Mouse (Mus musculus) C2C12 (cell line): Measurements from ENCODE around the gene Dscam. TPM values are rescaled to one million over a fixed set of nuclear protein-coding genes. Genes with fewer than 3 reads are reported as not detected.

Source experiments
- H3K27me3 ChIP-seq: one replicate; pipeline ENCODE4 v1.6.1; 2011; ENCODE audit not compliant: control insufficient read depth, insufficient read depth, insufficient read length
- H3K36me3 ChIP-seq: one replicate; pipeline ENCODE4 v1.6.1; 2011; ENCODE audit not compliant: control insufficient read depth, insufficient read depth
- H3K4me3 ChIP-seq: one replicate; pipeline ENCODE4 v1.5.1; 2011; ENCODE audit warnings: mild to moderate bottlenecking, control low read depth; ENCODE audit not compliant: poor library complexity, insufficient read depth, severe bottlenecking
- H3K79me2 ChIP-seq: one replicate; pipeline ENCODE4 v1.6.1; 2011; ENCODE audit not compliant: control insufficient read depth, insufficient read depth
- H3K79me3 ChIP-seq: one replicate; pipeline ENCODE4 v1.6.1; 2011; ENCODE audit warnings: low read depth, control low read depth
- H3ac ChIP-seq: one replicate; pipeline ENCODE3; 2011; ENCODE audit warnings: low read depth; ENCODE audit not compliant: control insufficient read depth, insufficient read length
- CEBPB ChIP-seq: IDR thresholded peaks from one replicate; pipeline ENCODE4 v1.6.1; 2011; ENCODE audit warnings: low read depth, mild to moderate bottlenecking, control low read depth, moderate library complexity
- CTCF ChIP-seq: IDR thresholded peaks from one replicate; pipeline ENCODE4 v1.5.1; 2011; ENCODE audit not compliant: control insufficient read depth, insufficient read depth, insufficient read length
- FOSL1 ChIP-seq: IDR thresholded peaks from one replicate; pipeline ENCODE4 v1.8.0; 2011; ENCODE audit warnings: mild to moderate bottlenecking, low read length; ENCODE audit not compliant: poor library complexity, insufficient read depth, severe bottlenecking
- MAX ChIP-seq: IDR thresholded peaks from one replicate; pipeline ENCODE4 v1.6.1; 2011; ENCODE audit warnings: mild to moderate bottlenecking, control low read depth
- MYOD1 ChIP-seq: IDR thresholded peaks from one replicate; pipeline ENCODE4 v1.6.1; 2011; ENCODE audit warnings: low read depth; ENCODE audit not compliant: control insufficient read depth, insufficient read length
- MYOG ChIP-seq: IDR thresholded peaks from one replicate; pipeline ENCODE4 v1.6.1; 2011; ENCODE audit not compliant: control insufficient read depth, insufficient read length; ENCODE audit errors: extremely low read depth
- USF1 ChIP-seq: IDR thresholded peaks from one replicate; pipeline ENCODE4 v1.6.1; 2011; ENCODE audit warnings: low read depth, mild to moderate bottlenecking, control low read depth, moderate library complexity
- polyA plus RNA-seq: library from polyadenylated mRNA; unstranded; fragments of >200 nt; fragmentation: generic; extraction: Trizol; gene quantifications from one replicate; pipeline ENCODE4 v1.2.1, GENCODE M21; 2012; ENCODE audit warnings: missing spikeins

Gene Dscam
- polyA plus RNA-seq, 1 experiment = not detected

GRCm38 (mm10) chr16:96995858-96996257 lies 174.7 kb downstream of the Dscam start:
- Histone ChIP-seq H3ac (no peak overlapping the region), H3K27me3 (no peaks in the 10 kb centered on the region), H3K36me3 (no peaks in the 10 kb centered on the region), H3K4me3 (no peak overlapping the region), H3K79me2 (no peaks in the 10 kb centered on the region), H3K79me3 (no peaks in the 10 kb centered on the region)
- TF ChIP-seq CEBPB (no peak), MAX (no peak), MYOG (no peak), USF1 (no peak), CTCF (no peak), FOSL1 (no peak), MYOD1 (no peak)

GRCm38 (mm10) chr16:96987396-96987795 lies 183.2 kb downstream of the Dscam start:
- H3ac ChIP-seq = no peak overlapping the region
- H3K4me3 ChIP-seq = no peak overlapping the region
- H3K79me3 ChIP-seq = no peaks in the 10 kb centered on the region
- no peaks in the 10 kb centered on the region for H3K36me3 ChIP-seq
- no peaks in the 10 kb centered on the region for H3K27me3 ChIP-seq
- no peaks in the 10 kb centered on the region for H3K79me2 ChIP-seq
- TF ChIP-seq MAX = no peak
- no peak for TF ChIP-seq MYOG
- no peak for TF ChIP-seq FOSL1
- no peak for TF ChIP-seq CTCF
- no peak for TF ChIP-seq USF1
- TF ChIP-seq MYOD1 = no peak
- no peak for TF ChIP-seq CEBPB

- no peak for TF ChIP-seq MYOD1
- no peak for TF ChIP-seq USF1
- TF ChIP-seq FOSL1 = no peak
- TF ChIP-seq MYOG = no peak
- no peak for TF ChIP-seq CTCF
- no peaks in the 10 kb centered on the region for H3K79me2 ChIP-seq
Measured at GRCm38 (mm10) chr16:96973300-96973699, 197.3 kb downstream of the Dscam start.

GRCm38 (mm10) chr16:96971768-96972167 lies 198.8 kb downstream of the Dscam start:
- H3K36me3 ChIP-seq = no peaks in the 10 kb centered on the region
- TF ChIP-seq MYOG (no peak), MYOD1 (no peak), CTCF (no peak), CEBPB (no peak), USF1 (no peak), MAX (no peak), FOSL1 (no peak)
- H3K79me3 ChIP-seq = no peaks in the 10 kb centered on the region

More at GRCm38 (mm10) chr16:96973300-96973699, 197.3 kb downstream of the Dscam start:
- H3ac ChIP-seq = no peak overlapping the region
- H3K36me3 ChIP-seq = no peaks in the 10 kb centered on the region
- H3K79me3 ChIP-seq = no peaks in the 10 kb centered on the region
- H3K4me3 ChIP-seq = no peak overlapping the region
- H3K27me3 ChIP-seq = no peaks in the 10 kb centered on the region

GRCm38 (mm10) chr16:96970412-96970811 lies 200.1 kb downstream of the Dscam start:
- no peaks in the 10 kb centered on the region for H3K79me3 ChIP-seq
- no peaks in the 10 kb centered on the region for H3K79me2 ChIP-seq
- no peak for TF ChIP-seq MAX
- TF ChIP-seq USF1 = no peak
- TF ChIP-seq MYOG = no peak
- TF ChIP-seq CTCF = no peak
- no peak for TF ChIP-seq FOSL1
- H3ac ChIP-seq = no peak overlapping the region
- no peaks in the 10 kb centered on the region for H3K36me3 ChIP-seq
- H3K27me3 ChIP-seq = no peaks in the 10 kb centered on the region
- H3K4me3 ChIP-seq = no peak overlapping the region

More at GRCm38 (mm10) chr16:96971768-96972167, 198.8 kb downstream of the Dscam start:
- Histone ChIP-seq H3ac (no peak overlapping the region), H3K4me3 (no peak overlapping the region), H3K79me2 (no peaks in the 10 kb centered on the region), H3K27me3 (no peaks in the 10 kb centered on the region)

GRCm38 (mm10) chr16:96969643-96970042 lies 200.9 kb downstream of the Dscam start:
- Histone ChIP-seq H3K79me2 (no peaks in the 10 kb centered on the region), H3K36me3 (no peaks in the 10 kb centered on the region), H3K4me3 (no peak overlapping the region), H3K27me3 (no peaks in the 10 kb centered on the region), H3ac (no peak overlapping the region), H3K79me3 (no peaks in the 10 kb centered on the region)
- TF ChIP-seq FOSL1 (no peak), MYOG (no peak), MYOD1 (no peak), CEBPB (no peak), MAX (no peak), USF1 (no peak), CTCF (no peak)
